Mouse (Mus musculus) bone marrow, adult 2 months (tissue): ENCODE results near the gene Snx21.

Experiments
- CTCF ChIP-seq: fragments of 200-500 bp; IDR thresholded peaks from 2 replicates; pipeline ENCODE4 v1.5.1; 2011; ENCODE audit warnings: low read length, control low read depth; ENCODE audit not compliant: control insufficient read depth, insufficient read depth
- POLR2A ChIP-seq: fragments of 200-500 bp; IDR thresholded peaks from 2 replicates; pipeline ENCODE4 v1.6.1; 2011; ENCODE audit warnings: low read depth, mild to moderate bottlenecking, control low read depth, low read length, borderline replicate concordance; ENCODE audit not compliant: control insufficient read depth

- TF ChIP-seq POLR2A: peak; percentile 15; the same call in 1 of the 2 replicates
- TF ChIP-seq CTCF: no peak
These were observed at the start of gene Snx21 for GRCm38 (mm10) chr2:164785481-164786387.
